Mouse (Mus musculus) G1E (cell line): Measurements from ENCODE around the gene Micall1. TPM values are rescaled to one million over a fixed set of nuclear protein-coding genes. Genes with fewer than 3 reads are reported as not detected.

ENCODE experiments used
- ATAC-seq: 2 replicates; pipeline ENCODE4 v1.8.0; 2016; ENCODE audit warnings: mild to moderate bottlenecking; ENCODE audit not compliant: insufficient number of reproducible peaks, poor library complexity, low FRiP score, severe bottlenecking; ENCODE audit errors: extremely low read depth
- DNase-seq: peaks from one replicate; pipeline ENCODE4 v3.0.0; 2012; ENCODE audit warnings: low spot score
- H3K27me3 ChIP-seq: 2 replicates; pipeline ENCODE4 v1.6.1; 2012; ENCODE audit warnings: mild to moderate bottlenecking, low read length, inconsistent platforms; ENCODE audit not compliant: insufficient read depth
- H3K36me3 ChIP-seq: replicated peaks from 2 replicates; pipeline ENCODE3; 2012; ENCODE audit warnings: mild to moderate bottlenecking, inconsistent platforms
- H3K4me1 ChIP-seq: 2 replicates; pipeline ENCODE4 v1.6.1; 2012; ENCODE audit warnings: low read depth, low read length, inconsistent platforms, mixed read lengths; ENCODE audit not compliant: insufficient read depth
- H3K4me3 ChIP-seq: 2 replicates; pipeline ENCODE4 v1.5.1; 2012; ENCODE audit warnings: low read depth, mild to moderate bottlenecking, inconsistent platforms, low read length, moderate library complexity, mixed read lengths
- H3K9me3 ChIP-seq: replicated peaks from 2 replicates; pipeline ENCODE4 v1.6.1; 2012; ENCODE audit warnings: inconsistent platforms
- CTCF ChIP-seq: IDR thresholded peaks from 2 replicates; pipeline ENCODE4 v1.5.1; 2012; ENCODE audit warnings: low read depth, low read length, inconsistent platforms, mixed read lengths
- GATA1 ChIP-seq: IDR thresholded peaks from 2 replicates; pipeline ENCODE4 v1.6.1; 2012; ENCODE audit warnings: borderline replicate concordance, low read length, inconsistent platforms, mixed read lengths
- GATA2 ChIP-seq: IDR thresholded peaks from 2 replicates; pipeline ENCODE4 v1.6.1; 2012; ENCODE audit warnings: low read depth, low read length, inconsistent platforms, borderline replicate concordance
- POLR2AphosphoS5 ChIP-seq: IDR thresholded peaks from 2 replicates; pipeline ENCODE4 v1.6.1; 2012; ENCODE audit warnings: low read depth, low read length, inconsistent platforms; ENCODE audit not compliant: insufficient replicate concordance
- TAL1 ChIP-seq: conservative IDR thresholded peaks from 2 replicates; pipeline ENCODE4 v1.6.1; 2012; ENCODE audit warnings: low read depth, low read length, inconsistent platforms, mixed read lengths
- polyA plus RNA-seq: library from polyadenylated mRNA; stranded (reverse); fragments of >175 nt; gene quantifications from 2 replicates; pipeline ENCODE4 v1.2.3, GENCODE M21; 2012
- total RNA-seq, 2 experiments: library from RNA; stranded (forward) in 1 of 2; stranded (reverse) in 1 of 2; fragments of 200-1000 nt in 1 of 2; fragments of >200 nt in 1 of 2; fragmentation: Nextera tagmentation in 1 of 2; gene quantifications; 2 replicates each; pipeline ENCODE4 v1.2.3; 2014 to 2017

The Micall1 gene
- total and polyA plus RNA-seq, 3 experiments, result 4.5 to 19.9 (median 11.5) TPM

DNA sequence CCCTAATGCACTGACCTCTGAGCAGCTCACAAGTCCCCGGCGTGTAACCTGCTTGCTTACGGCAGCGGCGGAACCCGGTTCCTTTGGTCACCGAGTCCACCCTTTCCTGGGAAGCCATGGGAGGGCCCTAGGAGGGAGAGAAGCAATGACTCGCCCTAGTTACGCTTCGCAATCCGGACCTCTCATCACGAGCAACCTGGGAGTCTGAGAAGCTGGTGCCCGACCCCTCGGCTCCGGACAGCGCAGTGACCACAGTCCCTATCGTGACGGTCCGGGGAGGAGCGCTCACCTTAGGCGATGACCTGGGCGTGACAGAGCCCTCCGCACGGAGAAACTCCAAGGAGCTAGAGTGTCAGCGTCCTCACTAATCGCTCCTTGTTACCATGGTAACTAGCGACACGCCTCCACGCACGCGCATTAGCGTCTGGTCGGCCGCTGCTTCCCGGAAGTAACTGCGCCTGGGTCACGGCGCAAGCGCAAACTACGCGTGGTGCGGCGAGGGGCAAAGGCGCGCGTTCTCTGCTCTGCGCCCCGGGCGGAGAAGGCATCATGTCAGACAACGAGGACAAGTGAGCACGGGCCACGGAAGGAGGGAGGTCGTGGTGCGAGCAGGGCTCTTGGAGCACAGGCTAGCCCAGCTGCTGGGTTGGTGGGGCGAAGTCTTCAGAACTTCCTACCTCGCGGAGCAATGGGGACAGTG lies 32.3 kb downstream of the Micall1 start, which contains the start of the genes Polr2f and 1700088E04Rik:
Gene Polr2f, plus strand, starts transcription at position 144 of the 700 bp plus-strand sequence.
Gene 1700088E04Rik, minus strand, starts transcription at position 388 of the 700 bp plus-strand sequence.
- peak within 1 kb of the TSS; percentile 90 for H3K4me3 ChIP-seq
- peaks cover 33% of the 10 kb centered on the region for H3K36me3 ChIP-seq
- ATAC-seq, result peak; percentile 67
- no peaks in the 10 kb centered on the region for H3K9me3 ChIP-seq
- peaks cover 13% of the 10 kb centered on the region for H3K27me3 ChIP-seq
- no peak for TF ChIP-seq CTCF
- TF ChIP-seq POLR2AphosphoS5, result no peak
- TF ChIP-seq TAL1, result no peak
- no peak for TF ChIP-seq GATA1
- TF ChIP-seq GATA2, result no peak
- H3K4me1 ChIP-seq, result peaks cover 38% of the 10 kb centered on the region
- DNase-seq, result peak; percentile 89

DNA sequence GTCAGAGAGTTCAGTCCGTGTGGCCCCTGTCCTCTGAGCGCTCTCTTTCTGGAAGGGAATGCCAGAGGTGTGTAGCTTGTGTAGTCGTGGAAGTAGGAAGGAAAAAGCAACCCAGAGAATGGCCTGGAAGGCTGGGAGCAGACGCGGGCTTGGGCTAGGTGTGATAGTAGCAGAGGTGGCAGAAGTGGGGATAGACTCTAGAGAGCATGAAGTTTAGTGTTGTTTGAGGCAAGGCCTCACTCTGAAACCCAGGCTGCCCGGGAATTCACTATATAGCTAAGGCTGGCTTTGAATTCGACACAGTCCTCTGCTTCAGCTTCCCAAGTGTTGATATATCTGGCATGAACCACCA lies 32.8 kb downstream of the Micall1 start:
- no peak; the same call in 1 of the 2 replicates for ATAC-seq
- TF ChIP-seq GATA1 (no peak), CTCF (no peak), GATA2 (no peak), TAL1 (no peak), POLR2AphosphoS5 (no peak)
- Histone ChIP-seq H3K4me3 (peak overlapping the region; percentile 90), H3K9me3 (no peaks in the 10 kb centered on the region), H3K36me3 (peaks cover 38% of the 10 kb centered on the region), H3K4me1 (peaks cover 38% of the 10 kb centered on the region), H3K27me3 (peaks cover 8% of the 10 kb centered on the region)
- peak; percentile 34 for DNase-seq

DNA sequence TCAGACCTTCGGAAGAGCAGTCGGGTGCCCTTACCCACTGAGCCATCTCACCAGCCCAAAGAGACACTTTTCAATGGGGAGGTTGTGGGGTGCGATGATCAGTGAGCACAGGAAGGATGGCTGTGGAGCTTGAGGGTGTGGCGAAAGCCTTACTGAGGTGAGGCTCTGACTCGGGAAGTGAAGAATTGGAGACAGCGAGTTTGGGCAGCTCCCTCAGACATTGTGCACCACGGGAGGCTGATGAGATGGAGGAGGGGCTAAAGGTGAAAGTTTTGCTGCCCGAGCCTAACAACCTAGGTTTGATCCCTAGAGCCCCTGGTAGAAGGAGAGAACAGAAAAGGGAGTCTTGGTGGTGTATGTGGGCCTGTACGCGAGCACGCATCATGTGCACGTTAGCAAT lies 34.6 kb downstream of the Micall1 start:
- ATAC-seq, result no peak
- no peaks in the 10 kb centered on the region for H3K27me3 ChIP-seq
- H3K36me3 ChIP-seq, result peaks cover 56% of the 10 kb centered on the region
- no peak for TF ChIP-seq GATA2
- no peak for TF ChIP-seq CTCF
- no peak for TF ChIP-seq GATA1
- no peak for TF ChIP-seq TAL1
- TF ChIP-seq POLR2AphosphoS5, result no peak
- no peak for DNase-seq
- H3K4me1 ChIP-seq, result peaks cover 40% of the 10 kb centered on the region
- H3K4me3 ChIP-seq, result peak overlapping the region; percentile 16; the same call in 1 of the 2 replicates
- H3K9me3 ChIP-seq, result no peaks in the 10 kb centered on the region

DNA sequence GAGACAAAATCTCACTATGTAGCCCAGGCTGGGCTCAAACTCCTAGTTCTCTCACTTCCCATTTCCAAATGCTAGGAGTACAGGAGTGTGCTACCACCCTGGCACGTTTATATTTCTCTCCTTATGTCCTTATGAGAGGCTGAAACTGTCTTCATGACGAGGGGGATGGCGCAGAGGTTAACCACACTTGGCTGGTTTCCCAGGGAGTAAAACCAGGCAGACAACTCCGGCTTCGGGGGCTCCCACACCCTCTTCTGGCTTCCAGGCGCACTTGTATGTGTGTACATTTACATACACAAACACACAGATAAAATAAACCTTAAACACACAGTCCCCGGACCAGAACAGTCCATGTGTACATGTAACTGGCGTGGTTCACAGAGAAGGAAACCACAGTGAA lies 35.3 kb downstream of the Micall1 start:
- Histone ChIP-seq H3K4me1 (peaks cover 42% of the 10 kb centered on the region), H3K9me3 (no peaks in the 10 kb centered on the region), H3K36me3 (peaks cover 63% of the 10 kb centered on the region), H3K4me3 (no peak overlapping the region), H3K27me3 (no peaks in the 10 kb centered on the region)
- ATAC-seq (no peak), DNase-seq (no peak)
- TF ChIP-seq TAL1 (no peak), GATA1 (no peak), POLR2AphosphoS5 (no peak), GATA2 (no peak), CTCF (no peak)

DNA sequence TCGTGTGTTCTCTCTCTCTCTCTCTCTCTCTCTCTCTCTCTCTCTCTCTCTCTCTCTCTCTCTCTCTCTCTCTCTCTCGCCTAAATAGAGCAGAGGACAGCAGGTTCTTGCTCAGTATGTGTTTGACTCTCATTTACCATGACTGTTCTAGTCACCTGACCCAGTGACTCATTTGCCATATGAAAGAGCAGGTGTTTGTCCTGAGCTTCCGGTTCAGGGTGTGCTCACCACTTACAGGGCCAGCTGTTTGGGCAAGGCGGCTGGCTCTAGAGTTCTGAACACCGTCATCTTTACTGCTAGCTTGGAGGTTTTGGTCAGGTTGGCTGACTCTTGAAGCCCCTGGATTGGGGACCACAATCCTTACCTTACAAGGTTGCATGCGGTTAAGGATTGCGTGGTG lies 36.8 kb downstream of the Micall1 start:
- Histone ChIP-seq H3K36me3 (peaks cover 75% of the 10 kb centered on the region), H3K4me3 (no peak overlapping the region), H3K27me3 (no peaks in the 10 kb centered on the region), H3K9me3 (no peaks in the 10 kb centered on the region), H3K4me1 (peaks cover 34% of the 10 kb centered on the region)
- no peak for TF ChIP-seq CTCF
- DNase-seq, result no peak
- ATAC-seq, result no peak

DNA sequence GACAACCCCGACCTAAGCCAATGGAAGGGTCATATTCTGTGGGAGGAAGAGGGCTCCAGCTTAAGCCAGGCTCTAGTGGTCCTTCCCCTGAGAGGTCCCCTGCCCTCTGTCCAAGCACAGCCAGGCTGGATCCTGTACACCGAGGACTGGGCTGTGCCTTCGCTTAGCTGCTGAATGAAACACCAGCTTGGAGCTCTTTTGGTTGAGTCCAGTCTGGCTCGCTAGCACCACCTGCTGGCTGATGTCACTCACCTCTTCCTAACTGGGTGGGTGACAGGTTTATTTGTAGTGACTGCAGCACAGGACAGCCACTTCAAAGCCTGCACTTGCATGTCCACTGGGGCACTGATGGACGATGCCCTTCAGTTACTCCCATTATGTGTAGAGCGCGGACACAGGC lies 39.8 kb downstream of the Micall1 start:
- Histone ChIP-seq H3K9me3 (no peaks in the 10 kb centered on the region), H3K27me3 (no peaks in the 10 kb centered on the region), H3K4me3 (no peak overlapping the region), H3K36me3 (peaks cover 97% of the 10 kb centered on the region), H3K4me1 (peaks cover 15% of the 10 kb centered on the region)
- TF ChIP-seq CTCF, result peak; percentile 94
- TF ChIP-seq POLR2AphosphoS5, result no peak
- no peak for TF ChIP-seq TAL1
- no peak for TF ChIP-seq GATA1
- ATAC-seq, result no peak
- DNase-seq, result peak; percentile 66

DNA sequence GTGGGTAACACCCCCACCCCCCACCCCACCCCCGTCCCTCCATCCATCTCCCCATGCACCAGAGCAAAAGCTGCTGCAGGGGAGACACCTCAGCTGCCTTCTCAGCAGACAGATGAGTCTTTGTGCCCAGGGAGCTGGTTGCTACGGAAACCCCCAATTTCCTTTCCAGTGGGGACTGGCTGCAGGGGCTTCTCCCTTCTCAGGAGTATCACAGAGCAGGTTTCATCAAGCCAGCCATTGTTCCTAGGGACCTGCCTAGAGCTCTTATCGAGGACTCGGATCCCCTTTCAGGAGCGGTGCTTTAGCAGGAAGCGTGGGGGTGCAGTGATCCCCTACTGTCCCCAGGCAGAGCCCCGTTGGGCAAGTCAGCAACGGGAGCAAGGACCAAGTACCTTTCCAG lies 43.2 kb downstream of the Micall1 start:
- no peak for ATAC-seq
- no peak overlapping the region for H3K4me3 ChIP-seq
- H3K4me1 ChIP-seq, result peaks cover 4% of the 10 kb centered on the region
- no peak for DNase-seq
- no peak for TF ChIP-seq GATA1
- no peak for TF ChIP-seq TAL1
- TF ChIP-seq POLR2AphosphoS5, result no peak
- TF ChIP-seq GATA2, result no peak
- no peak for TF ChIP-seq CTCF
- H3K9me3 ChIP-seq, result no peaks in the 10 kb centered on the region
- peaks cover 16% of the 10 kb centered on the region for H3K27me3 ChIP-seq
- H3K36me3 ChIP-seq, result peaks cover 69% of the 10 kb centered on the region
